In genomic region chr17:83588663-83589341, GRCm38 (mm10) we compare ENCODE assay signal across 20 mouse cellular contexts. TPM values are rescaled to one million over a fixed set of nuclear protein-coding genes. Genes with fewer than 3 reads are reported as not detected.
A peak's percentile ranks its signal among the peaks of the same experiment; 100 is the strongest.
DNase-seq lines count a peak whose midpoint lies in the region; ATAC-seq and TF ChIP-seq lines count a peak whose summit lies in the region.
"Had no signal": no experiment of that assay in that cellular context is flagged by ENCODE, and none has a peak within 500 bp of the region (broad histone marks: within the 10 kb centered on the region; RNA-seq: fewer than 3 reads in every experiment).

No protein-coding gene starts in this region.

- H3K4me3 ChIP-seq in forebrain, postnatal 0 days (ENCODE audit: low read depth, low read length), result no peak overlapping the region
- no peak overlapping the region for H3K4me3 ChIP-seq in forebrain, embryonic 16.5 days (replicated peaks; ENCODE audit: low read length)
- no peak overlapping the region for H3K4me3 ChIP-seq in layer of hippocampus, adult 2 months
- H3K4me3 ChIP-seq: limb, embryonic 10.5 days had no signal

- H3K4me1 ChIP-seq in forebrain, postnatal 0 days (ENCODE audit: insufficient read depth), result no peaks in the 10 kb centered on the region
- H3K4me1 ChIP-seq in forebrain, embryonic 16.5 days (replicated peaks; ENCODE audit: control insufficient read depth, insufficient read depth, low read length), result no peaks in the 10 kb centered on the region
- H3K4me1 ChIP-seq: limb, embryonic 10.5 days had no signal

- 89% methylated on average over 6 of the region's 6 CpGs for WGBS in forebrain, postnatal 0 days
- WGBS in forebrain, embryonic 16.5 days, result 85% methylated on average over 6 of the region's 6 CpGs

- no peak for DNase-seq in forebrain, postnatal 0 days
- DNase-seq in layer of hippocampus, adult 2 months (ENCODE audit: low spot score in 2 of 2), result no peak
- DNase-seq in layer of hippocampus, postnatal 36 days, result no peak
- peak; percentile 27 to 36 for DNase-seq in B cell, adult 2 months
- DNase-seq in brain, embryonic 14.5 days (ENCODE audit: low read depth), result no peak
- DNase-seq in yolk sac, embryonic 10.5 days (ENCODE audit: low spot score), result no peak
- DNase-seq in right cerebral cortex, postnatal 14 days, result no peak
- DNase-seq: adrenal gland, postnatal 10 days; cerebellum, postnatal 36 days; layer of hippocampus, adult 9-11 months; lung, adult 2 months; spleen, adult 18-20 months; thymus, adult 18-20 months had no signal

- TF ChIP-seq POLR2A in brain, embryonic 14.5 days (IDR thresholded peaks at IDR 0.05; ENCODE audit: borderline replicate concordance, extremely low read depth, insufficient read depth, insufficient read length, poor library complexity, severe bottlenecking), result no peak

- H3K36me3 ChIP-seq in forebrain, postnatal 0 days (ENCODE audit: insufficient read depth), result no peaks in the 10 kb centered on the region
- no peaks in the 10 kb centered on the region for H3K36me3 ChIP-seq in forebrain, embryonic 16.5 days (ENCODE audit: control insufficient read depth, insufficient read depth)
- H3K36me3 ChIP-seq: limb, embryonic 10.5 days had no signal

- H3K9me3 ChIP-seq in forebrain, postnatal 0 days (ENCODE audit: low read length), result no peaks in the 10 kb centered on the region
- H3K9me3 ChIP-seq in forebrain, embryonic 16.5 days (ENCODE audit: control insufficient read depth, low read length), result peaks cover 5% of the 10 kb centered on the region
- H3K9me3 ChIP-seq: limb, embryonic 10.5 days had no signal

- no peak overlapping the region for H3K4me2 ChIP-seq in forebrain, postnatal 0 days (ENCODE audit: low read depth)
- H3K4me2 ChIP-seq in forebrain, embryonic 16.5 days (ENCODE audit: low read length), result no peak overlapping the region

- ATAC-seq in forebrain, postnatal 0 days, result no peak
- ATAC-seq in forebrain, embryonic 16.5 days, result no peak
- ATAC-seq: forebrain, embryonic 14.5 days had no signal

- H3K27ac ChIP-seq in forebrain, postnatal 0 days (ENCODE audit: low read depth, low read length), result no peak overlapping the region
- no peak overlapping the region for H3K27ac ChIP-seq in forebrain, embryonic 16.5 days (ENCODE audit: low read length)
- no peak overlapping the region for H3K27ac ChIP-seq in layer of hippocampus, adult 2 months
- H3K27ac ChIP-seq: limb, embryonic 10.5 days had no signal

- H3K27me3 ChIP-seq in forebrain, postnatal 0 days (ENCODE audit: insufficient read depth, low read length), result no peaks in the 10 kb centered on the region
- H3K27me3 ChIP-seq in forebrain, embryonic 16.5 days (replicated peaks; ENCODE audit: control insufficient read depth, insufficient read depth, low read length), result no peaks in the 10 kb centered on the region

- no peak overlapping the region for H3K9ac ChIP-seq in forebrain, postnatal 0 days
- no peak overlapping the region for H3K9ac ChIP-seq in forebrain, embryonic 16.5 days (replicated peaks; ENCODE audit: low read depth, low read length)

- peak; percentile 42 for TF ChIP-seq CTCF in forebrain, postnatal 0 days (IDR thresholded peaks at IDR 0.05; ENCODE audit: low read depth)
- TF ChIP-seq CTCF in layer of hippocampus, adult 2 months (conservative IDR thresholded peaks at IDR 0.05), result peak; percentile 65
- TF ChIP-seq CTCF in brain, embryonic 14.5 days (IDR thresholded peaks at IDR 0.05; ENCODE audit: borderline replicate concordance, extremely low read depth, insufficient read depth, insufficient read length), result peak; percentile 38; the same call in 1 of the 2 replicates

RNA-seq across cellular contexts. Expression of gene Kcng3, which starts 42.9 kb away (rescaled TPM):
- total RNA-seq in forebrain, postnatal 0 days (2014; rRNA removed), result 2.5 and 3.1 TPM in 2 replicates
- 0.05 TPM in 1 of 2 replicates, not detected in the other for polyA plus RNA-seq in forebrain, postnatal 0 days (2015; fragmentation: Nextera tagmentation; extraction: Ambion mirVana)
- 0.07 and 0.14 TPM in 2 replicates for polyA plus RNA-seq in forebrain, embryonic 16.5 days (2015; fragmentation: Nextera tagmentation; extraction: Ambion mirVana)
- total RNA-seq in layer of hippocampus, adult 2 months (2021), result 10 to 100 TPM in 1 of 2 experiments, 1 to 10 TPM in 1; 9.7 to 11.7 TPM
- 10 to 100 TPM in 1 of 2 experiments, 1 to 10 TPM in 1; 9.3 to 12.4 TPM for total RNA-seq in layer of hippocampus, postnatal 36 days (2021)
- polyA plus RNA-seq in brain, embryonic 14.5 days (2012; rRNA removed), result 0.37 and 0.62 TPM in 2 replicates
- total RNA-seq: megakaryocyte-erythroid progenitor cell, adult 5-6 weeks had no signal
- polyA plus RNA-seq: embryonic facial prominence, embryonic 14.5 days; forebrain, embryonic 14.5 days; heart, embryonic 16.5 days; intestine, embryonic 14.5 days; limb, embryonic 10.5 days had no signal

Comparison
In these comparisons a context has a peak if more than half of its experiments do, and no peak if none do; other contexts are left out.
1. DNase-seq: peak in B cell, adult 2 months (2 of 2); none in forebrain, postnatal 0 days (single experiment), layer of hippocampus, adult 2 months (0 of 2), layer of hippocampus, postnatal 36 days (0 of 2), brain, embryonic 14.5 days (single experiment), yolk sac, embryonic 10.5 days (single experiment) and right cerebral cortex, postnatal 14 days (single experiment).
2. Peak in every context shown above with its lines, with median percentiles within 50 percentile points of each other: CTCF ChIP-seq.